Mouse (Mus musculus) Muller cell, postnatal 12 days (primary cell): ENCODE results near the gene Krt80.

Source experiments
- DNase-seq: peaks from one replicate; pipeline ENCODE4 v3.0.0-alpha.2; 2015; ENCODE audit errors: inconsistent ontology term

Gene Krt80

GRCm38 (mm10) chr15:101374879-101375278 is 4.9 kb upstream of the Krt80 start:
- no peak for DNase-seq

GRCm38 (mm10) chr15:101373286-101373898 is 3.4 kb upstream of the Krt80 start:
- no peak for DNase-seq

GRCm38 (mm10) chr15:101372131-101372977 is 2.4 kb upstream of the Krt80 start:
- no peak for DNase-seq

GRCm38 (mm10) chr15:101371141-101371985 is 1.4 kb upstream of the Krt80 start:
- no peak for DNase-seq

- DNase-seq = no peak
These were observed 421 bp downstream of the Krt80 start for GRCm38 (mm10) chr15:101369382-101370100.

GRCm38 (mm10) chr15:101368502-101369381 is 1.2 kb downstream of the Krt80 start:
- DNase-seq = peak; percentile 82

GRCm38 (mm10) chr15:101368015-101368414 is 1.9 kb downstream of the Krt80 start:
- DNase-seq = no peak

GRCm38 (mm10) chr15:101367497-101367896 is 2.5 kb downstream of the Krt80 start:
- DNase-seq = no peak

- DNase-seq = no peak
These were observed 3.0 kb downstream of the Krt80 start for GRCm38 (mm10) chr15:101366926-101367325.

- DNase-seq = no peak
These were observed 3.5 kb downstream of the Krt80 start for GRCm38 (mm10) chr15:101366482-101366881.

- DNase-seq = no peak
These were observed 4.2 kb downstream of the Krt80 start for GRCm38 (mm10) chr15:101365721-101366120.

- no peak for DNase-seq
These were observed 4.9 kb downstream of the Krt80 start for GRCm38 (mm10) chr15:101364891-101365671.

- DNase-seq = no peak
These were observed 5.5 kb downstream of the Krt80 start for GRCm38 (mm10) chr15:101364425-101364824.

GRCm38 (mm10) chr15:101363933-101364332 is 6.0 kb downstream of the Krt80 start:
- no peak for DNase-seq

GRCm38 (mm10) chr15:101362393-101363010 is 7.5 kb downstream of the Krt80 start:
- no peak for DNase-seq

- no peak for DNase-seq
These were observed 14.6 kb downstream of the Krt80 start for GRCm38 (mm10) chr15:101355382-101355786.

GRCm38 (mm10) chr15:101352706-101353465 is 17.1 kb downstream of the Krt80 start:
- no peak for DNase-seq

- no peak for DNase-seq
These were observed 17.9 kb downstream of the Krt80 start for GRCm38 (mm10) chr15:101352047-101352446.
